Mouse (Mus musculus) myocyte (in vitro differentiated cells): ENCODE measurements around the gene Galr3.

ENCODE experiments used
- E2F4 ChIP-seq: IDR thresholded peaks from one replicate; pipeline ENCODE4 v1.6.1; 2011; ENCODE audit warnings: mild to moderate bottlenecking, control low read depth, moderate library complexity; ENCODE audit not compliant: insufficient read depth
- MAX ChIP-seq: IDR thresholded peaks from one replicate; pipeline ENCODE4 v1.6.1; 2011; ENCODE audit warnings: low read depth, mild to moderate bottlenecking, control low read depth
- MYOD1 ChIP-seq, 3 experiments: IDR thresholded peaks; one replicate each; pipeline ENCODE4 v1.6.1; 2011; ENCODE audit warnings: control low read depth in 2 of 3, low read depth in 2 of 3, mild to moderate bottlenecking in 2 of 3, moderate library complexity in 1 of 3; ENCODE audit not compliant: insufficient read length in 2 of 3, control insufficient read depth in 1 of 3
- POLR2A ChIP-seq: IDR thresholded peaks from one replicate; pipeline ENCODE4 v1.6.1; 2011; ENCODE audit warnings: low read depth, mild to moderate bottlenecking, control low read depth, moderate library complexity; ENCODE audit not compliant: insufficient read length
- POLR2AphosphoS2 ChIP-seq: IDR thresholded peaks from one replicate; pipeline ENCODE4 v1.6.1; 2011; ENCODE audit warnings: low read depth, control low read depth; ENCODE audit not compliant: insufficient read length
- SRF ChIP-seq: IDR thresholded peaks from one replicate; pipeline ENCODE4 v1.6.1; 2011; ENCODE audit warnings: low read depth; ENCODE audit not compliant: control insufficient read depth, insufficient read length
- TCF12 ChIP-seq: IDR thresholded peaks from one replicate; pipeline ENCODE4 v1.6.1; 2011; ENCODE audit warnings: mild to moderate bottlenecking, control low read depth; ENCODE audit not compliant: poor library complexity, insufficient read depth, severe bottlenecking
- TCF3 ChIP-seq: IDR thresholded peaks from one replicate; pipeline ENCODE4 v1.6.1; 2011; ENCODE audit warnings: low read depth, control low read depth; ENCODE audit not compliant: insufficient read length
- USF1 ChIP-seq: IDR thresholded peaks from one replicate; pipeline ENCODE4 v1.6.1; 2011; ENCODE audit warnings: low read depth, mild to moderate bottlenecking, control low read depth, moderate library complexity

- TF ChIP-seq POLR2AphosphoS2 (no peak), MAX (no peak), POLR2A (no peak), E2F4 (no peak), MYOD1 (IDR thresholded peaks at IDR 0.05; ENCODE audit: control insufficient read depth in 1 of 3, insufficient read length in 2 of 3, low read depth in 2 of 3) (no peak), TCF12 (no peak), USF1 (no peak), TCF3 (no peak), SRF (no peak)
These were observed 34.1 kb downstream of the Galr3 start for GRCm38 (mm10) chr15:79075658-79076365.
